Mouse (Mus musculus) monocyte, adult 5-6 weeks (primary cell): ENCODE data around the gene Nell1. TPM values are rescaled to one million over a fixed set of nuclear protein-coding genes. Genes with fewer than 3 reads are reported as not detected.

ENCODE experiments used
- ATAC-seq: fragments of 153-309, 156-312 bp; replicated peaks from 2 replicates; pipeline ENCODE4 v1.8.0; 2017; ENCODE audit warnings: mild to moderate bottlenecking; ENCODE audit not compliant: low TSS enrichment, insufficient number of reproducible peaks, severe bottlenecking, poor library complexity, low FRiP score
- total RNA-seq: library from RNA; stranded (forward); fragments of 200-1000, 200-491, 200-594 nt; gene quantifications from 3 replicates; pipeline ENCODE4 v1.2.3, GENCODE M21; 2017

Nell1 gene
- total RNA-seq, 1 experiment from 2014 or later, result not detected

GRCm38 (mm10) chr7:50467742-50468141 is 493.1 kb downstream of the Nell1 start:
- ATAC-seq, result no peak

GRCm38 (mm10) chr7:50470555-50470954 is 495.9 kb downstream of the Nell1 start:
- ATAC-seq, result no peak

- ATAC-seq, result no peak
Observed at GRCm38 (mm10) chr7:50482011-50482410, 507.3 kb downstream of the Nell1 start.

- ATAC-seq, result no peak
Observed at GRCm38 (mm10) chr7:50485304-50485703, 510.6 kb downstream of the Nell1 start.

GRCm38 (mm10) chr7:50486884-50487420 is 512.3 kb downstream of the Nell1 start:
- ATAC-seq, result no peak

GRCm38 (mm10) chr7:50501562-50501961 is 526.9 kb downstream of the Nell1 start:
- no peak for ATAC-seq

GRCm38 (mm10) chr7:50507047-50507446 is 532.4 kb downstream of the Nell1 start:
- ATAC-seq, result no peak

- no peak for ATAC-seq
Observed at GRCm38 (mm10) chr7:50514830-50515229, 540.2 kb downstream of the Nell1 start.

- ATAC-seq, result no peak
Observed at GRCm38 (mm10) chr7:50516681-50517080, 542.0 kb downstream of the Nell1 start.

GRCm38 (mm10) chr7:50543373-50543772 is 568.7 kb downstream of the Nell1 start:
- ATAC-seq, result no peak

GRCm38 (mm10) chr7:50549572-50549971 is 574.9 kb downstream of the Nell1 start:
- ATAC-seq, result no peak

GRCm38 (mm10) chr7:50551426-50551825 is 576.8 kb downstream of the Nell1 start:
- no peak for ATAC-seq

- no peak for ATAC-seq
Observed at GRCm38 (mm10) chr7:50562708-50563107, 588.0 kb downstream of the Nell1 start.

GRCm38 (mm10) chr7:50573841-50574240 is 599.2 kb downstream of the Nell1 start:
- no peak for ATAC-seq

GRCm38 (mm10) chr7:50588642-50589424 is 614.2 kb downstream of the Nell1 start:
- ATAC-seq, result no peak

- no peak for ATAC-seq
Observed at GRCm38 (mm10) chr7:50598890-50599289, 624.2 kb downstream of the Nell1 start, which contains the start of gene 4933405O20Rik. 4933405O20Rik (plus strand) TSS chr7:50599190.

GRCm38 (mm10) chr7:50614101-50614500 is 639.4 kb downstream of the Nell1 start:
- ATAC-seq, result no peak

- ATAC-seq, result no peak
Observed at GRCm38 (mm10) chr7:50629186-50629585, 654.5 kb downstream of the Nell1 start.

GRCm38 (mm10) chr7:50633147-50633546 is 658.5 kb downstream of the Nell1 start:
- no peak for ATAC-seq

GRCm38 (mm10) chr7:50672266-50672665 is 697.6 kb downstream of the Nell1 start:
- no peak for ATAC-seq
